Mouse (Mus musculus): ENCODE measurements around the gene Hnrnpa0. TPM values are rescaled to one million over a fixed set of nuclear protein-coding genes. Genes with fewer than 3 reads are reported as not detected.

The Hnrnpa0 gene
- total and polyA plus RNA-seq, 2 experiments from 2014 or later: 56.8 to 178 TPM

DNA sequence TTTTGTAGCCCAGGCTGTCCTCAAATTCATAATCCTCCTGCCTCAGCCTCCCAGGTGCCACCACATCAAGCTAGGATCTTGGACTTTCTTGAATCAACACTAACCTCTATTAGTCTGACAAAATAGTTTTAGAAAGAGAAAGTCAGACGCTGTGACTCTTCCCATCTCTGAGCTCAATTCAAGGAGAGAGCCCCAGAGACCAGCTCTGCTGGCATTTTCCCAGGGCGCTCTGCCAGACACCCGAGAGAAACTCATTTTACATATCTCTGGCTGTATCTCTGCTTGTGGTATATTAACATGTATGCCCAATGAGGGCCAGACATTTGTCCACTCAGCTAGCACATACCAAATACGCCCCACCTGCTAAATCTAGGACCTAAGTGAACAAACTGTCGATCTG, 50.0 kb downstream of the Hnrnpa0 start:
- ATAC-seq (no peak), DNase-seq (ENCODE audit: low spot score) (no peak)
- Histone ChIP-seq H3K27me3 (ENCODE audit: insufficient read depth, low read length) (no peaks in the 10 kb centered on the region), H3K9ac (replicated peaks; ENCODE audit: low read length) (no peak overlapping the region), H3K4me1 (ENCODE audit: insufficient read depth, low read length) (no peaks in the 10 kb centered on the region), H3K9me3 (ENCODE audit: low read length) (no peaks in the 10 kb centered on the region), H3K4me3 (ENCODE audit: low read length) (no peak overlapping the region), H3K4me2 (ENCODE audit: low read depth, low read length) (no peak overlapping the region), H3K27ac (no peak overlapping the region), H3K36me3 (ENCODE audit: insufficient read depth, low read length) (no peaks in the 10 kb centered on the region)
- TF ChIP-seq CTCF (IDR thresholded peaks at IDR 0.05; ENCODE audit: low read depth): no peak
- WGBS: 59% methylated on average over 5 of the region's 5 CpGs

Other genes starting within 250 kb of the Hnrnpa0 start
- 101 and 118 TPM in 2 replicates for gene Spock1, start 220.2 kb downstream of the Hnrnpa0 start, total RNA-seq (2014; rRNA removed)
- gene Spock1, start 220.2 kb downstream of the Hnrnpa0 start, polyA plus RNA-seq (2015; fragmentation: Nextera tagmentation; extraction: Ambion mirVana): 72.1 and 80.3 TPM in 2 replicates
- gene Klhl3, start 15.0 kb downstream of the Hnrnpa0 start, total RNA-seq (2014; rRNA removed): 9.9 and 10.2 TPM in 2 replicates
- 10.6 and 11.1 TPM in 2 replicates for gene Klhl3, start 15.0 kb downstream of the Hnrnpa0 start, polyA plus RNA-seq (2015; fragmentation: Nextera tagmentation; extraction: Ambion mirVana)
- gene Idnk, start 29.1 kb upstream of the Hnrnpa0 start, total RNA-seq (2014; rRNA removed): 20.2 and 20.6 TPM in 2 replicates
- 52.5 and 55.3 TPM in 2 replicates for gene Idnk, start 29.1 kb upstream of the Hnrnpa0 start, polyA plus RNA-seq (2015; fragmentation: Nextera tagmentation; extraction: Ambion mirVana)
- gene Ubqln1, start 87.1 kb upstream of the Hnrnpa0 start, total RNA-seq (2014; rRNA removed): 243 and 285 TPM in 2 replicates
- 106 and 111 TPM in 2 replicates for gene Ubqln1, start 87.1 kb upstream of the Hnrnpa0 start, polyA plus RNA-seq (2015; fragmentation: Nextera tagmentation; extraction: Ambion mirVana)
- 10.0 and 18.6 TPM in 2 replicates for gene Gkap1, start 147.1 kb upstream of the Hnrnpa0 start, total RNA-seq (2014; rRNA removed)
- gene Gkap1, start 147.1 kb upstream of the Hnrnpa0 start, polyA plus RNA-seq (2015; fragmentation: Nextera tagmentation; extraction: Ambion mirVana): 39.5 and 41.1 TPM in 2 replicates
- 1.0 and 1.2 TPM in 2 replicates for gene Kif27, start 230.6 kb upstream of the Hnrnpa0 start, total RNA-seq (2014; rRNA removed)
- gene Kif27, start 230.6 kb upstream of the Hnrnpa0 start, polyA plus RNA-seq (2015; fragmentation: Nextera tagmentation; extraction: Ambion mirVana): 1.6 and 1.7 TPM in 2 replicates

Measured in hindbrain, postnatal 0 days (tissue).